Mouse (Mus musculus) embryonic facial prominence, embryonic 14.5 days (tissue): ENCODE data around the gene Fbxw21. TPM values are rescaled to one million over a fixed set of nuclear protein-coding genes. Genes with fewer than 3 reads are reported as not detected.
A peak's percentile ranks its signal among the peaks of the same experiment; 100 is the strongest.

ENCODE experiments used
- ATAC-seq: fragments of 200-750 bp; cut with Nextera tagmentation; 2 replicates; pipeline ENCODE4 v1.8.0; 2017; ENCODE audit warnings: low read depth, moderate number of reproducible peaks, moderate TSS enrichment
- DNase-seq: peaks from one replicate; pipeline ENCODE4 v3.0.0-alpha.2; 2015; ENCODE audit warnings: low spot score
- H3K27ac ChIP-seq: fragments of 300-500 bp; sonication (generic); replicated peaks from 2 replicates; pipeline ENCODE4 v1.5.1; 2014; ENCODE audit warnings: low read depth, mild to moderate bottlenecking, low read length, moderate library complexity
- H3K27me3 ChIP-seq: fragments of 300-500 bp; sonication (generic); replicated peaks from 2 replicates; pipeline ENCODE4 v1.6.1; 2014; ENCODE audit warnings: low read length; ENCODE audit not compliant: control insufficient read depth, insufficient read depth
- H3K36me3 ChIP-seq: fragments of 300-500 bp; sonication (generic); 2 replicates; pipeline ENCODE4 v1.6.1; 2014; ENCODE audit warnings: low read length, mixed read lengths; ENCODE audit not compliant: control insufficient read depth, insufficient read depth
- H3K4me1 ChIP-seq: fragments of 300-500 bp; sonication (generic); 2 replicates; pipeline ENCODE4 v1.6.1; 2014; ENCODE audit warnings: antibody characterized with exemption, low read length; ENCODE audit not compliant: control insufficient read depth, insufficient read depth
- H3K4me2 ChIP-seq: fragments of 300-500 bp; sonication (generic); 2 replicates; pipeline ENCODE4 v1.6.1; 2014; ENCODE audit warnings: low read depth, mild to moderate bottlenecking, low read length, moderate library complexity, mixed read lengths
- H3K4me3 ChIP-seq: fragments of 300-500 bp; sonication (generic); 2 replicates; pipeline ENCODE4 v1.5.1; 2014; ENCODE audit warnings: low read depth, mild to moderate bottlenecking, low read length
- H3K9ac ChIP-seq: fragments of 300-500 bp; sonication (generic); 2 replicates; pipeline ENCODE4 v1.6.1; 2014; ENCODE audit warnings: low read depth, mild to moderate bottlenecking, low read length, moderate library complexity, mixed read lengths
- H3K9me3 ChIP-seq: fragments of 300-500 bp; sonication (generic); 2 replicates; pipeline ENCODE4 v1.6.1; 2016; ENCODE audit warnings: low read length; ENCODE audit not compliant: control insufficient read depth
- WGBS: fragments of 180-500 bp; shearing (Covaris S2); extraction: QIAGEN DNeasy Blood & Tissue Kit; methylation state at CpG from one replicate; pipeline ENCODE4 v1.1.7; 2014; 5-methylcytosine and 5-hydroxymethylcytosine counted together
- polyA plus RNA-seq: library from polyadenylated mRNA; unstranded; fragments of >200 nt; fragmentation: Nextera tagmentation; extraction: Ambion mirVana; gene quantifications from 2 replicates; pipeline ENCODE4 v1.2.1, GENCODE M21; 2014

Gene Fbxw21
- polyA plus RNA-seq, 1 experiment from 2014 or later: not detected

DNA sequence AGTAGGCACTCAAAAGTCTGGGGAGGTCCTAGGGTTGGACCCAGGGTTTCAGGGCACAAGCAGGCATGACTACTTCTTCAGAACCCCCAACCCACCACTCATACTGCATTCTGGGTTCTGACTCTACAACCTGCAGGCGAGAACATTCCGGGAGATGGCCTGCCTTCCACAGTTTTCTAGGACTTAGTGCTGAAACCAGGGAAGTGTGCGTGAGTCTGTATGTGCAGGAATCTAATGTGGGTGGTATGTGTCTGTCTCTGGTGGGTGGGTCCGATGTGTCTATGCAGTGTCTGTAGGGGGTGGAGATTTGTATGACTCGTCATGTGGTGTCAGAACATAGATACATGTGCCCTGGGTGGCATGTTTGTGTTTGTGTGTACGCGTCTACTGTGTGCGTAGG is 63.5 kb downstream of the Fbxw21 start:
- Histone ChIP-seq H3K9ac (0 out of 2 replicates have a peak overlapping the region, but pooled peaks have one; percentile 97), H3K27me3 (no peaks in the 10 kb centered on the region), H3K4me1 (peaks cover 41% of the 10 kb centered on the region), H3K9me3 (no peaks in the 10 kb centered on the region), H3K27ac (peak overlapping the region; percentile 100), H3K36me3 (peaks cover 29% of the 10 kb centered on the region), H3K4me2 (peak overlapping the region; percentile 85), H3K4me3 (no peak overlapping the region)
- ATAC-seq (no peak), DNase-seq (no peak)
- WGBS: 81% methylated on average over 8 of the region's 8 CpGs

DNA sequence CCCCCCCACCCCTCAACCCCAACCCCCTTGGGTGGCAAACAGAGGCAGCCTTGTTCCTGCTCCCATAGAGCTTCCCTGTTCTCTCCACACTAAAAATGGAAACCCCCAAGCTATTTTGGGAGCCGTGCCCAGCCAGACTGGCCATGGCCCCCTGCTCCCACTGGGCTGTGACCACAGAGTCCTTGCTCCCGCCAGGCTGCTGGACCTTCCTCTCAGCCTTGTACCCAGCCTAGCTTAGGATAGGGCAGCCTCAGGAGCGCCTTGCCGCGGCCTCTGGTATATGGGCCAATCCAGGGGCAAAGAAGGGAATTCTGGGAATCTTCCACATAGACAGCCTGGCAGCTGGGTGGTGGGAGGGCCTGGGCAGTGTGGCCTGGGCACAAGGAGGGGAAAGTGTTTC is 64.0 kb downstream of the Fbxw21 start:
- peaks cover 24% of the 10 kb centered on the region for H3K36me3 ChIP-seq
- no peaks in the 10 kb centered on the region for H3K27me3 ChIP-seq
- H3K27ac ChIP-seq: peak overlapping the region; percentile 100
- no peaks in the 10 kb centered on the region for H3K9me3 ChIP-seq
- H3K4me1 ChIP-seq: peaks cover 41% of the 10 kb centered on the region
- ATAC-seq: no peak
- DNase-seq: peak; percentile 72
- H3K4me3 ChIP-seq: no peak overlapping the region
- WGBS: 32% methylated on average over 5 of the region's 5 CpGs
- H3K9ac ChIP-seq: peak overlapping the region; percentile 97; the same call in 1 of the 2 replicates
- H3K4me2 ChIP-seq: peak overlapping the region; percentile 85

DNA sequence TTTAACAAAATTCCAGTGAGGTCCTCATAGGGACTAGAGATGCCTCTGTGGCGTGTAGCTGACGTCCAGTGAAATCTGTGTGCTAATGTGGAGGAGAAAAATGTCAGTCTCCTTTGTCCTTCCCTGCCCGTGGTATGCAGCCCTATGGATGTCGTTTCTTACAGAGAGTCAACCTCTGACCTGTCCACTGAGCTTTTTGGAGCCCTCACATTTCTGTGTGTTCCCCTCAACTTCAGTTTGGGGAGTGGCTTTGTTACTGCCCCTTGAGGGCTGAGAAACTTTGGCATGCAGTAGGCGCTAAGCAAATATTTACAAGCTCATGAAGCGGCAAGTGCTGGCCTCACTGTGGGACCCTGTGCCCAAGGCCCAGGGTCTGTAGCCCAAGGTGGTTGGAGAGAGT is 64.5 kb downstream of the Fbxw21 start:
- Histone ChIP-seq H3K4me3 (peak overlapping the region; percentile 77), H3K27me3 (no peaks in the 10 kb centered on the region), H3K27ac (peak overlapping the region; percentile 100), H3K9ac (peak overlapping the region; percentile 97), H3K9me3 (no peaks in the 10 kb centered on the region), H3K4me2 (peak overlapping the region; percentile 85), H3K36me3 (peaks cover 19% of the 10 kb centered on the region), H3K4me1 (peaks cover 41% of the 10 kb centered on the region)
- 11% methylated on average over 6 of the region's 6 CpGs for WGBS
- ATAC-seq (no peak), DNase-seq (no peak)

DNA sequence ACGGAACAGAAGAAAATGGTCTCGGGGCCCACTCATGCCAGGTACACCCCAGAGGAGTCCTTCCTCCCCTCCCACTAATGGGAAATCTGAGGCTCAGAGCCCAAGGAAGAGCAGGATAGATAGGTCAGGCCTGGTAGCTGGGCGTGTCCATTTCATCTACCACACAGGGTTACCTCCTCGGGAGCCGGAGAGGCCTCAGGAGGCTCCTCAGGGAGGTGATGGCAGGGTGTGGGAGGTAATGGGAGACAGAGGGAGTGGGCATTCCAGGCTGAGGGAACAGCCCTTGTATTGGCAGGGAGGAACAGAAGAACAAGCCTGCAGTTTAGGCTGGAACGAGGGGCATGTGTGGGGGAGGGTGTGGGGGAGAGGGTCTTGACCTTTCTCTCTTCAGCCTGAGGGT is 65.0 kb downstream of the Fbxw21 start:
- DNase-seq (no peak), ATAC-seq (no peak)
- peak overlapping the region; percentile 100 for H3K27ac ChIP-seq
- H3K4me1 ChIP-seq: peaks cover 41% of the 10 kb centered on the region
- no peaks in the 10 kb centered on the region for H3K27me3 ChIP-seq
- H3K36me3 ChIP-seq: peaks cover 22% of the 10 kb centered on the region
- H3K9ac ChIP-seq: peak overlapping the region; percentile 97
- 29% methylated on average over 6 of the region's 6 CpGs for WGBS
- H3K4me3 ChIP-seq: peak overlapping the region; percentile 77
- peak overlapping the region; percentile 85 for H3K4me2 ChIP-seq
- no peaks in the 10 kb centered on the region for H3K9me3 ChIP-seq

DNA sequence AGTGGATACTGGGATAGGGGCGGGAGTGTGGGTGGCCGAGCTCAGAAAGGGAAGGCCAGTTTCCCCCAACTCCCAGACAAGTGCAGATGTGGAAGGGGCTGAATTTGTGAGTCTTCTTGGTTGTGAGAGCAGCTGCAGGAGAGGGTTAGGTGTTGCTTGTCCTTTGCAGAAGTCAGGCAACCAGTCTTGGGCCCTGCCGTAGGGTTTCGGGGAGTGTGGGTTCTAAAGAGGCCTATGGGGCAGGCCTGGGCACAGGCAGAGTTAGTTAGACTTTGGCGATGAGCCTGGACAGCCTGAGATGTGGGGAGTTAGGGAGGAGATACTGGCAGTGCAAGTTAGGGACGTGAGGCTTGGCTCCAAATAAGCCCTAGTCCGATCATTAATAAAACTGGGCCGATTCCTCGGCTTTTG is 65.6 kb downstream of the Fbxw21 start:
- Histone ChIP-seq H3K9ac (peak overlapping the region; percentile 97), H3K36me3 (peaks cover 28% of the 10 kb centered on the region), H3K9me3 (no peaks in the 10 kb centered on the region), H3K27ac (peak overlapping the region; percentile 100), H3K4me3 (peak overlapping the region; percentile 77), H3K4me2 (peak overlapping the region; percentile 85), H3K4me1 (peaks cover 41% of the 10 kb centered on the region), H3K27me3 (no peaks in the 10 kb centered on the region)
- 21% methylated on average over 9 of the region's 9 CpGs for WGBS
- DNase-seq (no peak), ATAC-seq (no peak)

DNA sequence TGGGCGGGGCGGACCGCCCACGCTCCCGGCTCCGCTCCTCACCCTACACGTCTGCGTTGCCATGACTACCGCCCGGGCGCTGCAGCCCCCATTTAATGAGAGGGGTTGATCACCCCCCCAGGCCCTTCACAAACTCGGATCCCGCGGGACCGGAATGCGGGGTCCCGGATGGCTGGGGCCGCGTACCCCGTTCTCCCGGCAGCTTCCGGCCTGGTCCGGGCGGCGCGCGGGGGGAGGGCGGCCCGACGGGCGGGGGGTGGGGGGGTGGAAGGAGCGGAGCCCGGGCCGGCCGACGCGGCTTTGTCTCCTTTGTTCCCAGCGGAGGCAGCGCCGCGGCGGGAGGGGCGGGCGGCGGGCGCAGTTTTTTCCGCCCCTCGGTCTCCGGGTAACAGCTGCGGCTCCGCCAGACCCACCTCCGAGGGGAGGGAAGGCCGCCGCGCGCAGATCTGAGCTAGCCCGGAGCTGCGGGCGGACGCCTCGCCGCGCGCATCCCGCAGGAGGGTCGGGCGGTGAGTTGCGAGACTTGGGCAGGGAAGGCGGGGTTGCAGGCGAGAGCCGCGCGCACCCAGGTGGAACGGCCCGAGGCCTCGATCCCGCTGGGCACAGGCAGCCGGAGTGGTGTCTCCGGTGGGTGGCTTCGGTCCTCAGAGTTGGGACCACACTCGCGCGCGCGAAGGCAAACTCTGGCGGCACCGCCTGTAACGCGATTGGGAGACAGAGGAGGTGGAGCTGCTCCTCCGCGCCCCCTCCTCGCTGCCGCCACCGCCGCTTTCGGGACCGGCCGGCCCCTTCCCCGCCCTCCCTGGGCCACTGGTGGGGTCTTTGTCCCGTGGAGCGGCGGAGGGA is 66.5 kb downstream of the Fbxw21 start, which contains the start of gene Plxnb1:
Plxnb1 (plus strand) TSS at position 253 of the 846 bp plus-strand sequence.
- ATAC-seq (peak; percentile 66), DNase-seq (peak; percentile 94)
- Histone ChIP-seq H3K4me2 (peak within 1 kb of the TSS; percentile 85), H3K9me3 (no peaks in the 10 kb centered on the region), H3K27me3 (no peaks in the 10 kb centered on the region), H3K36me3 (peaks cover 28% of the 10 kb centered on the region), H3K9ac (peak within 1 kb of the TSS; percentile 97), H3K4me3 (peak within 1 kb of the TSS; percentile 77), H3K27ac (peak within 1 kb of the TSS; percentile 100), H3K4me1 (peaks cover 41% of the 10 kb centered on the region)
- under 1% methylated on average over 22 of the region's 102 CpGs for WGBS

DNA sequence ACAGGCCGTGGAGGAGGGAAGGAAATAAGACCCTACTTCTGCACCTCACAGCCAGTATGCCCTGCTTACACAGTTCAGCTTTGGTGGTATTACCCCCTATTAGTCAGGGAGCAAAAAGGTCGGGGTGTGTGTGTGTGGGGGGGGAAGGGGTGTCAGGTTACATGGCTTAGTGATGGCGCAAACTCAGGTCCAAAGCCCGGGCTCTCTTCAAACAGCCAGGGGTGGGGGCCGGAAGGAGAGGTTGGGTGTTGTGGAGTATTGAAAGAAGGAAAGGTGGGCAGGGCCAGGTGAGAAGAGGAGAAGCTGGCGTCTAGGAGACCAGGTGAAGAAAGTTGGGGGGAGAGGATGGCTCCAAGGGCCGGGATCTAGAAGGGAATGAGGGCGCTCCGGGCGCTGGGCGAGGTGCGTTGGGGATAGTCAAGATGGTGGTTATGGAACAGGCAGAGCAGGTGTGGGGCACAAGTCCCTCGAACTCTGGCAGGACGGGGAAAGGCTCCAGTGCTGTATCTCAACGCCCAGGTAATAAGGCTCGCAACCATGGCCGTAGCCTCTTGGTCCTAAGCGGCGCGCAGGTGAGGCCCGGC is 67.2 kb downstream of the Fbxw21 start:
- peak; percentile 16 for ATAC-seq
- peak overlapping the region; percentile 97 for H3K9ac ChIP-seq
- H3K4me1 ChIP-seq: peaks cover 41% of the 10 kb centered on the region

DNA sequence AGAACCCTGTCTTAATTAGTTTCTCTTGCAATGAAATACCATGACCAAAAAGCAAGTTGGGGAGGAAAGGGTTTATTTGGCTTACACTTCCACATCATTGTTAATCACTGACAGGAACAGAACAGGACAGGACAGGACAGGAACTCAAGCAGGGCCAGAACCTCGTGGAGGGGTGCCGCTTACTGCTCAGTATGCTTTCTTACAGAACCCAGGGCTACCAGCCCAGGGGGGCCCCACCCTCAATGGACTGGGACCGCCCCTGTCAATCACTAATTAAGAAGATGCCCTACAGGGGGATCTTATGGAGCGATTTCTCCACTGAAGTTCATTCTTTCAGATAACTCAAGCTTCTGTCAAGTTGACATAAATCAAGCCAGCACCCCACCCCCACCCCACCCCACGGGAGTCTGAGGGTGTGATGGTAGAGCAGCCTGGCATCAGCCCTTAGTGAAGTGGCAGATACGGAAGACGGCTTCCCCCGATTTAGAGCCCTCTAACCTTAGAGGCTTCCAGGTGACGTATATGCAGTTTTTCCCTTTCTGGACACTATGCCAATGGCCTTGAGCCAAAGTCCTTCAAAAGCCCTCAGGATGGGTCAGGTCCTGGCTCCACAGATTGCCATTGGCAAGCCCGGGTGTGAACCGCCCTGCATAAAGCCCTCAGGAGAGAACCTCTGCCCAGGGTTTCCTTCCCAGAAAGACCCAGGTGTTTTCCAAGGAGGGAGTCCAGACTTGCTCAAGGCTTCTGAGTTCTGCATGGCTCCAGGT is 67.9 kb downstream of the Fbxw21 start:
- DNase-seq (peak; percentile 59), ATAC-seq (no peak)
- no peaks in the 10 kb centered on the region for H3K27me3 ChIP-seq
- no peaks in the 10 kb centered on the region for H3K9me3 ChIP-seq
- peak overlapping the region; percentile 77 for H3K4me3 ChIP-seq
- H3K4me1 ChIP-seq: peaks cover 38% of the 10 kb centered on the region
- H3K36me3 ChIP-seq: peaks cover 21% of the 10 kb centered on the region
- peak overlapping the region; percentile 100 for H3K27ac ChIP-seq
- peak overlapping the region; percentile 85 for H3K4me2 ChIP-seq
- WGBS: 18% methylated on average over 11 of the region's 11 CpGs
- H3K9ac ChIP-seq: 0 out of 2 replicates have a peak overlapping the region, but pooled peaks have one; percentile 4

More for the DNA sequence above, 67.2 kb downstream of the Fbxw21 start:
- Histone ChIP-seq H3K27ac (peak overlapping the region; percentile 100), H3K4me3 (peak overlapping the region; percentile 77), H3K27me3 (no peaks in the 10 kb centered on the region), H3K36me3 (peaks cover 21% of the 10 kb centered on the region), H3K9me3 (no peaks in the 10 kb centered on the region), H3K4me2 (peak overlapping the region; percentile 85)
- peak; percentile 78 for DNase-seq
- WGBS: 0% methylated on average over 13 of the region's 21 CpGs
